Mouse (Mus musculus): ENCODE measurements at regions not wholly inside any gene's neighbourhood (a gene's known extent, or its start where the extent isn't known, plus 50 kb on each side); places are given as distances from the start of the nearest gene placed in this dataset.
A peak's percentile ranks its signal among the peaks of the same experiment; 100 is the strongest.

- no peak for DNase-seq (ENCODE audit: low spot score in 2 of 2)
These were observed 52.8 kb upstream of the Rnf32 start for GRCm38 (mm10) chr5:29142957-29143356.

GRCm38 (mm10) chr5:29142502-29142901, 53.3 kb upstream of the Rnf32 start:
- DNase-seq (ENCODE audit: low spot score in 2 of 2), result no peak

- DNase-seq (ENCODE audit: low spot score in 2 of 2), result no peak
These were observed 58.3 kb upstream of the Rnf32 start for GRCm38 (mm10) chr5:29137481-29137880.

GRCm38 (mm10) chr5:29132261-29132660, 63.5 kb upstream of the Rnf32 start:
- DNase-seq (ENCODE audit: low spot score in 2 of 2), result no peak

- DNase-seq (ENCODE audit: low spot score in 2 of 2), result no peak
These were observed 64.0 kb upstream of the Rnf32 start for GRCm38 (mm10) chr5:29131762-29132161.

- no peak for DNase-seq (ENCODE audit: low spot score in 2 of 2)
These were observed 66.1 kb upstream of the Rnf32 start for GRCm38 (mm10) chr5:29129724-29130123.

- DNase-seq (ENCODE audit: low spot score in 2 of 2), result no peak
These were observed 78.8 kb upstream of the Rnf32 start for GRCm38 (mm10) chr5:29116942-29117341.

GRCm38 (mm10) chr5:29112531-29112930, 83.3 kb upstream of the Rnf32 start:
- DNase-seq (ENCODE audit: low spot score in 2 of 2), result no peak

- no peak for DNase-seq (ENCODE audit: low spot score in 2 of 2)
These were observed 88.5 kb upstream of the Rnf32 start for GRCm38 (mm10) chr5:29107276-29107675.

GRCm38 (mm10) chr5:29083288-29083687, 112.5 kb upstream of the Rnf32 start:
- no peak for DNase-seq (ENCODE audit: low spot score in 2 of 2)

- DNase-seq (ENCODE audit: low spot score in 2 of 2), result no peak
These were observed 141.4 kb upstream of the Rnf32 start for GRCm38 (mm10) chr5:29054393-29054792.

GRCm38 (mm10) chr5:29036636-29037035, 159.2 kb upstream of the Rnf32 start:
- peak; percentile 40 to 43 for DNase-seq (ENCODE audit: low spot score in 2 of 2)

GRCm38 (mm10) chr5:29033462-29033997, 162.3 kb upstream of the Rnf32 start:
- DNase-seq (ENCODE audit: low spot score in 2 of 2), result no peak

- no peak for DNase-seq (ENCODE audit: low spot score in 2 of 2)
These were observed 165.3 kb upstream of the Rnf32 start for GRCm38 (mm10) chr5:29030525-29030924.

- no peak for DNase-seq (ENCODE audit: low spot score in 2 of 2)
These were observed 165.8 kb upstream of the Rnf32 start for GRCm38 (mm10) chr5:29029957-29030356.

GRCm38 (mm10) chr5:29025045-29025444, 170.7 kb upstream of the Rnf32 start:
- DNase-seq (ENCODE audit: low spot score in 2 of 2), result no peak

GRCm38 (mm10) chr5:28992796-28993195, 203.0 kb upstream of the Rnf32 start:
- DNase-seq (ENCODE audit: low spot score in 2 of 2), result no peak

GRCm38 (mm10) chr5:28979932-28980331, 215.9 kb upstream of the Rnf32 start:
- DNase-seq (ENCODE audit: low spot score in 2 of 2), result no peak

GRCm38 (mm10) chr5:28970404-28970803, 225.4 kb upstream of the Rnf32 start:
- DNase-seq (ENCODE audit: low spot score in 2 of 2), result no peak

- no peak for DNase-seq (ENCODE audit: low spot score in 2 of 2)
These were observed 240.8 kb upstream of the Rnf32 start for GRCm38 (mm10) chr5:28955036-28955435.

GRCm38 (mm10) chr5:28947465-28947864, 248.3 kb upstream of the Rnf32 start:
- DNase-seq (ENCODE audit: low spot score in 2 of 2), result no peak

- no peak for DNase-seq (ENCODE audit: low spot score in 2 of 2)
These were observed 252.0 kb upstream of the Rnf32 start for GRCm38 (mm10) chr5:28943571-28944316.

- DNase-seq (ENCODE audit: low spot score in 2 of 2), result no peak
These were observed 254.8 kb upstream of the Rnf32 start for GRCm38 (mm10) chr5:28940972-28941371.

Data from urinary bladder, postnatal 36 days (tissue).